Mouse (Mus musculus) ES-E14 (cell line): ENCODE measurements around the gene Cbr3. TPM values are rescaled to one million over a fixed set of nuclear protein-coding genes. Genes with fewer than 3 reads are reported as not detected.
A peak's percentile ranks its signal among the peaks of the same experiment; 100 is the strongest.

Experiments used
- DNase-seq: peaks from one replicate; pipeline ENCODE4 v3.0.0-alpha.2; 2013; ENCODE audit warnings: low read depth, low spot score
- H3K27ac ChIP-seq: 2 replicates; pipeline ENCODE4 v1.5.1; 2012; ENCODE audit warnings: low read depth, mild to moderate bottlenecking, low read length, moderate library complexity, mixed read lengths; ENCODE audit not compliant: poor library complexity, insufficient read depth, severe bottlenecking
- H3K36me3 ChIP-seq: 2 replicates; pipeline ENCODE4 v1.6.1; 2012; ENCODE audit warnings: mild to moderate bottlenecking, low read length, moderate library complexity, mixed read lengths; ENCODE audit not compliant: control insufficient read depth, poor library complexity, insufficient read depth, severe bottlenecking
- H3K4me1 ChIP-seq, 2 experiments: fragments of 150-350 bp in 1 of 2; sonication (generic) in 1 of 2; 2 replicates each; pipeline ENCODE4 v1.6.1; 2012; ENCODE audit warnings: low read length in 2 of 2, mild to moderate bottlenecking in 1 of 2, mixed read lengths in 1 of 2; ENCODE audit not compliant: control insufficient read depth in 2 of 2, insufficient read depth in 2 of 2, poor library complexity in 1 of 2
- H3K4me3 ChIP-seq, 2 experiments: fragments of 150-350 bp in 1 of 2; sonication (generic) in 1 of 2; 2 replicates each; pipeline ENCODE4 v1.5.1; 2012; ENCODE audit warnings: low read length in 2 of 2, low read depth in 1 of 2, mild to moderate bottlenecking in 1 of 2, mixed read lengths in 1 of 2; ENCODE audit not compliant: insufficient read depth in 1 of 2, poor library complexity in 1 of 2, severe bottlenecking in 1 of 2
- H3K9ac ChIP-seq: 2 replicates; pipeline ENCODE4 v1.6.1; 2012; ENCODE audit warnings: low read depth, mild to moderate bottlenecking, low read length, mixed read lengths; ENCODE audit not compliant: poor library complexity, insufficient read depth, severe bottlenecking
- H3K9me3 ChIP-seq: fragments of 150-350 bp; sonication (generic); 2 replicates; pipeline ENCODE4 v1.6.1; 2012; ENCODE audit warnings: low read depth, mild to moderate bottlenecking, low read length; ENCODE audit not compliant: control insufficient read depth, insufficient read depth
- CHD2 ChIP-seq: IDR thresholded peaks from 2 replicates; pipeline ENCODE4 v1.6.1; 2014; ENCODE audit warnings: mild to moderate bottlenecking, low read depth, low read length, inconsistent platforms
- HCFC1 ChIP-seq: IDR thresholded peaks from 2 replicates; pipeline ENCODE4 v1.6.1; 2012; ENCODE audit warnings: low read length, inconsistent platforms, borderline replicate concordance; ENCODE audit not compliant: insufficient read depth
- MAFK ChIP-seq: IDR thresholded peaks from 2 replicates; pipeline ENCODE4 v1.6.1; 2014; ENCODE audit warnings: mild to moderate bottlenecking, low read depth, low read length, inconsistent platforms; ENCODE audit not compliant: insufficient read depth
- ZC3H11A ChIP-seq: IDR thresholded peaks from 2 replicates; pipeline ENCODE4 v1.6.1; 2012; ENCODE audit warnings: low read depth, mild to moderate bottlenecking, inconsistent platforms, low read length, borderline replicate concordance
- ZNF384 ChIP-seq: IDR thresholded peaks from 2 replicates; pipeline ENCODE4 v1.6.1; 2012; ENCODE audit warnings: low read depth, low read length, inconsistent platforms
- in situ Hi-C, 2 experiments: fragments of 600-800 bp; cut with MboI; formaldehyde crosslinking; loops; one replicate each; pipeline ENCODE4 v1.15.1; 2025; ENCODE audit warnings: low sequenced_read_pairs in 2 of 2, inconsistent platforms in 1 of 2; ENCODE audit not compliant: unreplicated experiment in 2 of 2
- total RNA-seq: library from RNA; depleted of rRNA; stranded (reverse); fragments of 300-350 nt; gene quantifications from 2 replicates; pipeline ENCODE4 v1.2.3, GENCODE M21; 2012

Gene Cbr3
- total RNA-seq, 1 experiment, result 15.2 TPM

GRCm38 (mm10) chr16:93709217-93709616 lies 26.2 kb downstream of the Cbr3 start:
- Histone ChIP-seq H3K9ac (no peak overlapping the region), H3K4me1 (peaks cover 0 to 2% of the 10 kb centered on the region in 2 experiments; a peak in 2 of 4 replicates), H3K9me3 (no peaks in the 10 kb centered on the region), H3K27ac (no peak overlapping the region), H3K4me3 (no peak overlapping the region), H3K36me3 (no peaks in the 10 kb centered on the region)
- in situ Hi-C loops, result no loop called here
- TF ChIP-seq ZNF384, result 0 out of 2 replicates have a peak, but pooled peaks have one; percentile 39
- TF ChIP-seq HCFC1, result no peak
- no peak for DNase-seq

GRCm38 (mm10) chr16:93710924-93711323 lies 27.9 kb downstream of the Cbr3 start:
- H3K9me3 ChIP-seq, result no peaks in the 10 kb centered on the region
- no peak for TF ChIP-seq HCFC1
- no peak for TF ChIP-seq ZC3H11A
- peak; percentile 45; the same call in 1 of the 2 replicates for TF ChIP-seq MAFK
- peak; percentile 96 for TF ChIP-seq ZNF384
- TF ChIP-seq CHD2, result no peak
- peak; percentile 55 for DNase-seq
- H3K9ac ChIP-seq, result no peak overlapping the region
- H3K36me3 ChIP-seq, result no peaks in the 10 kb centered on the region
- in situ Hi-C loops, result no loop called here
- H3K27ac ChIP-seq, result no peak overlapping the region
- peak overlapping the region; percentile 48 to 82 for H3K4me3 ChIP-seq
- peaks cover 2 to 6% of the 10 kb centered on the region in 2 experiments for H3K4me1 ChIP-seq

- H3K36me3 ChIP-seq, result no peaks in the 10 kb centered on the region
- H3K9ac ChIP-seq, result peak within 1 kb of the TSS; percentile 92
- H3K4me3 ChIP-seq, result peak within 1 kb of the TSS; percentile 92 to 98
- no peak within 1 kb of the TSS for H3K27ac ChIP-seq
- peaks cover 2 to 6% of the 10 kb centered on the region in 2 experiments for H3K4me1 ChIP-seq
- peak; percentile 99 for DNase-seq
- TF ChIP-seq MAFK (no peak), CHD2 (no peak), HCFC1 (no peak), ZC3H11A (no peak), ZNF384 (no peak)
- no peaks in the 10 kb centered on the region for H3K9me3 ChIP-seq
- in situ Hi-C loops, result no loop called here
Measured at GRCm38 (mm10) chr16:93711411-93712188, 28.6 kb downstream of the Cbr3 start, which contains the start of gene Dop1b. Dop1b (plus strand) TSS chr16:93711904.

- in situ Hi-C loops, result no loop called here
- Histone ChIP-seq H3K9me3 (no peaks in the 10 kb centered on the region), H3K4me1 (peaks cover 2 to 11% of the 10 kb centered on the region in 2 experiments), H3K9ac (peak overlapping the region; percentile 92), H3K27ac (no peak overlapping the region), H3K4me3 (peak overlapping the region; percentile 92 to 98), H3K36me3 (no peaks in the 10 kb centered on the region)
- no peak for TF ChIP-seq CHD2
- TF ChIP-seq MAFK, result no peak
- no peak for TF ChIP-seq HCFC1
- TF ChIP-seq ZC3H11A, result no peak
- TF ChIP-seq ZNF384, result no peak
- DNase-seq, result no peak
Measured at GRCm38 (mm10) chr16:93712189-93712885, 29.3 kb downstream of the Cbr3 start.
